ENCODE assay signal across 22 mouse cellular contexts in genomic region chr9:30283080-30283770, GRCm38 (mm10).
DNase-seq lines count a peak whose midpoint lies in the region; ATAC-seq lines count a peak whose summit lies in the region.
"Had no signal": no experiment of that assay in that cellular context is flagged by ENCODE, and none has a peak within 500 bp of the region (broad histone marks: within the 10 kb centered on the region; RNA-seq: fewer than 3 reads in every experiment).

No protein-coding gene starts in this region.

- ATAC-seq in hindbrain, embryonic 12.5 days (ENCODE audit: low FRiP score) = no peak
- ATAC-seq in activated CD4-positive, CD25-positive, alpha-beta regulatory T cell, adult 4 months = no peak
- ATAC-seq: forebrain, postnatal 0 days; intestine, embryonic 15.5 days; lung, postnatal 0 days had no signal

- H3K4me2 ChIP-seq in hindbrain, embryonic 12.5 days (replicated peaks) = no peak overlapping the region
- H3K4me2 ChIP-seq: heart, embryonic 13.5 days; intestine, embryonic 15.5 days; kidney, embryonic 15.5 days; limb, embryonic 13.5 days had no signal

- H3K4me3 ChIP-seq in hindbrain, embryonic 10.5 days = no peak overlapping the region
- H3K4me3 ChIP-seq in hindbrain, embryonic 12.5 days = no peak overlapping the region
- H3K4me3 ChIP-seq: gastrocnemius, adult 2 months; heart, embryonic 13.5 days; intestine, embryonic 15.5 days; kidney, embryonic 15.5 days; limb, embryonic 13.5 days had no signal

- H3K27me3 ChIP-seq in hindbrain, embryonic 10.5 days (ENCODE audit: insufficient read depth, poor library complexity, severe bottlenecking) = no peaks in the 10 kb centered on the region; the same call in 1 of the 2 replicates
- no peaks in the 10 kb centered on the region for H3K27me3 ChIP-seq in hindbrain, embryonic 12.5 days
- H3K27me3 ChIP-seq: heart, embryonic 13.5 days; intestine, embryonic 15.5 days; kidney, embryonic 15.5 days had no signal

- H3K9ac ChIP-seq in hindbrain, embryonic 12.5 days = no peak overlapping the region
- H3K9ac ChIP-seq: forebrain, postnatal 0 days; heart, embryonic 13.5 days; intestine, embryonic 15.5 days; kidney, embryonic 15.5 days; limb, embryonic 13.5 days; liver, embryonic 14.5 days had no signal

- no peaks in the 10 kb centered on the region for H3K9me3 ChIP-seq in hindbrain, embryonic 10.5 days
- H3K9me3 ChIP-seq in hindbrain, embryonic 12.5 days (replicated peaks) = no peaks in the 10 kb centered on the region
- H3K9me3 ChIP-seq: heart, embryonic 13.5 days; intestine, embryonic 15.5 days; kidney, embryonic 15.5 days; limb, embryonic 13.5 days had no signal

- H3K36me3 ChIP-seq in hindbrain, embryonic 10.5 days = no peaks in the 10 kb centered on the region
- no peaks in the 10 kb centered on the region for H3K36me3 ChIP-seq in hindbrain, embryonic 12.5 days
- H3K36me3 ChIP-seq: heart, embryonic 13.5 days; intestine, embryonic 15.5 days; kidney, embryonic 15.5 days; limb, embryonic 13.5 days had no signal

- H3K27ac ChIP-seq in hindbrain, embryonic 10.5 days = peak overlapping the region; percentile 80
- no peak overlapping the region for H3K27ac ChIP-seq in hindbrain, embryonic 12.5 days
- H3K27ac ChIP-seq: gastrocnemius, adult 2 months; heart, embryonic 13.5 days; intestine, embryonic 15.5 days; kidney, embryonic 15.5 days; limb, embryonic 13.5 days; liver, embryonic 14.5 days; stomach, postnatal 0 days had no signal

- no peak for DNase-seq in hindbrain, embryonic 10.5 days (ENCODE audit: low spot score)
- DNase-seq in right cerebral cortex, postnatal 25 days = peak; percentile 18
- DNase-seq in right cerebral cortex, postnatal 14 days = no peak
- DNase-seq in cerebellum, postnatal 14 days = peak; percentile 86 to 93
- no peak for DNase-seq in layer of hippocampus, postnatal 10 days (ENCODE audit: low spot score in 2 of 2)
- DNase-seq in layer of hippocampus, postnatal 36 days = no peak
- DNase-seq: adrenal gland, postnatal 36 days; embryo, embryonic 11 days; forebrain, postnatal 0 days; gastrocnemius, adult 2 months; kidney, postnatal 4 days; layer of hippocampus, adult 9-11 months; retina, postnatal 1 day had no signal

- peaks cover 30% of the 10 kb centered on the region for H3K4me1 ChIP-seq in hindbrain, embryonic 10.5 days (replicated peaks)
- H3K4me1 ChIP-seq in hindbrain, embryonic 12.5 days = peaks cover 14% of the 10 kb centered on the region

- WGBS in hindbrain, embryonic 10.5 days = 91% methylated on average over 12 of the region's 12 CpGs
- 82% methylated on average over 12 of the region's 12 CpGs for WGBS in hindbrain, embryonic 12.5 days

Comparison
In these comparisons a context has a peak if more than half of its experiments do, and no peak if none do; other contexts are left out.
1. DNase-seq: peak in right cerebral cortex, postnatal 25 days (single experiment) and cerebellum, postnatal 14 days (2 of 2); none in hindbrain, embryonic 10.5 days (single experiment), right cerebral cortex, postnatal 14 days (single experiment), layer of hippocampus, postnatal 10 days (0 of 2) and layer of hippocampus, postnatal 36 days (0 of 2).